Mouse (Mus musculus) left cerebral cortex, postnatal 14 days (tissue): ENCODE results near the gene 3110009E18Rik. TPM values are rescaled to one million over a fixed set of nuclear protein-coding genes. Genes with fewer than 3 reads are reported as not detected.

Experiments
- DNase-seq, 2 experiments: peaks; one replicate each; pipeline ENCODE4 v3.0.0; 2021 to 2022; ENCODE audit warnings: low spot score in 2 of 2, mixed read lengths in 1 of 2
- intact Hi-C: fragments of 180-260 bp; cut with DNase I; formaldehyde crosslinking; loops from one replicate; pipeline ENCODE4 v1.15.1; 2025
- total RNA-seq, 2 experiments: library from RNA; stranded (reverse); gene quantifications; 2 replicates each; pipeline ENCODE4 v1.2.3; 2021

Gene 3110009E18Rik
- total RNA-seq, 2 experiments from 2014 or later = 4.8 to 8.8 TPM

DNA sequence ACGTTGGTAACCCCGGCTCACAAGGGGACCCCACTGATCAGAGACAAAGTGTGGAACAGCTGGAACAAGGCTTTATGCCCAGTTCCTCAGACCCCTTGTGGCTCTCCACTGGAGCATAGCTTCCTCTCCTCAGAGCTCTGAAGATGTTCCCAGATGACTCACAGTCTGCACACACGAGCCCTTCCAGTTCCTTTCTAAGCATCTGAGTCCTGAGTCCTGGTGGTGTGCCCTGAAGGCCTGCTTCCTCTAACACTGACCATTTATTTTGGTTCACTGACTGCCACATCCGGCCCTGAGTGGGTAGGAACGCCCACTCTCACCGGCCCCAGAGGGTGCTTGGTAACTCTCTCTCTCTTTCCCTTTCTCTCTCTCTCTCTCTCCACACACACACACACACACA, 21.5 kb upstream of the 3110009E18Rik start:
- intact Hi-C loops = loop anchor here (2.0 kb wide), 1 partner anchor 47 kb away; no protein-coding TSS in a partner anchor
- peak in 1 of 2 experiments; percentile 53 for DNase-seq

DNA sequence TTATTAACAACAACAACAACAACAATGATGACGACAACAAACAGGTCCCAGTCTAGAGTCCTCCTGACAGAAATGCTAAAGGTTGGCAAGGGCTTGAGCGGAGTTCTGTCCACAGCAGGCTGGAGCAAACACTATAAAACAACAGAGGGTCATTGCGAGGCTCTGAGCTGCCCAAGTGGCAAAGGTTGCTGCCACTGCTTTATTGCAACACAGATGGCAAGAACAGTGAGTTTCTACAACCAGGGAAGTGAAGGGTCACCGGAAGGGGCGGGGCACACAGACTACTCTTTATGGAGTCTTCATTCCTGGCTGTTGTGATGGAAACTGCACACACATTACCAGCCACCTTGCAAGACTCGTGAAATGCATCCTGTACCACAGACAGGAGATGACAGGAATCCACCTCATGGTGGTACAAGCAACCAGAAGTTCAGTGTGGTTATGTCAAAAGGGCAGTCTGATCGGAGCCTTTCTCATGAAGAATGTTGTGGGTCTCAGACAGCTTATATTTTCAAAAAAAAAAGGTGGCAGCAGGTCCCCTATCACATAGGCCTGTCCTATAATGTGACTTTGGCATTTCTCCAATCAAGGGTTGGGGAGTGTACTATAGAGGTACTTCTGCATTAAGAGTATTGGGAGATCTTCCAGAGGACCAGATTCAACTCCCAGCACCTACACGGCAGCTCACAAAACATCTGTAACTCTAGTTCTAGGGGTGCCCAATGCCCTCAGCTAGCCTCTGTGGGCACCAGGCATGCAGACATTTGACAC, 20.3 kb upstream of the 3110009E18Rik start:
- intact Hi-C loops = no loop called here
- DNase-seq = no peak

DNA sequence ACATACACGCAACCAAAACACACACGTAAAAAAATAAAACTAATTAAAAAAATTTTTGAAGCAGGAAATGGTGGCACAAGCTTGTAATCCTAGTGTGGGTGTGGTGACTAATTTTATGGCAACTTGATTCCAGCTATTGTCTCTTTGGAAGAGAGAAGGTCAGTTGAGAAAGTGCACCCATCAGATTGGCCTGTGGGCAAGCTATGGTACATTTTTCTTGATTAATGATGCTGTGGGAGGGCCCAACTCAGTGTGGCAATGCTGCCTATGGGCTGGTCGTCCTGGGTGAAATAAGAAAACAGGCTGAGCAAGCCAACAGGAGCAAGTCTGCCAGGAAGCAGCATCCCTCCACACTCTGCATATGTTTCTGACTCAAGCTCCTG, 19.8 kb upstream of the 3110009E18Rik start:
- intact Hi-C loops = no loop called here

DNA sequence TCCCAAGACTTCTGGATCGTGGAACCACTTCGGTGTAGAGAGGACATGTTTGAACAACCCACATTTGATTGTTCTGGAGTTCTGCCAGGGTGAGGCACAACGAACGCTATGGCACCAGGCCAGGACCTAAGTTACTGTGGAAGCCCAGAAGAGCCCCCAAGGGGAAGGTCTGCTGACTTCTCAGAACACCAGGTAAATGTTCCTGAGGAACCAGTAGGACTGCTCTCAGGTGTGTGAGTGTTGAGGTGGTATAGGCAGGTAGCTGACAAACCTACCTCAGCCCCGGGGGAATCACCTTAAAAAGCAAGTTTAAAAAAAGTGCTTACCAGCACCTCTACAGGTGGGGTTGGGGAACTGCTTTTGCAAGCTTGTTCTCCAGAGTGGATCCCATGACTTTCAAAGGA, 15.4 kb upstream of the 3110009E18Rik start:
- DNase-seq = no peak
- intact Hi-C loops = no loop called here

More for the DNA sequence above, 19.8 kb upstream of the 3110009E18Rik start:
- DNase-seq = no peak

DNA sequence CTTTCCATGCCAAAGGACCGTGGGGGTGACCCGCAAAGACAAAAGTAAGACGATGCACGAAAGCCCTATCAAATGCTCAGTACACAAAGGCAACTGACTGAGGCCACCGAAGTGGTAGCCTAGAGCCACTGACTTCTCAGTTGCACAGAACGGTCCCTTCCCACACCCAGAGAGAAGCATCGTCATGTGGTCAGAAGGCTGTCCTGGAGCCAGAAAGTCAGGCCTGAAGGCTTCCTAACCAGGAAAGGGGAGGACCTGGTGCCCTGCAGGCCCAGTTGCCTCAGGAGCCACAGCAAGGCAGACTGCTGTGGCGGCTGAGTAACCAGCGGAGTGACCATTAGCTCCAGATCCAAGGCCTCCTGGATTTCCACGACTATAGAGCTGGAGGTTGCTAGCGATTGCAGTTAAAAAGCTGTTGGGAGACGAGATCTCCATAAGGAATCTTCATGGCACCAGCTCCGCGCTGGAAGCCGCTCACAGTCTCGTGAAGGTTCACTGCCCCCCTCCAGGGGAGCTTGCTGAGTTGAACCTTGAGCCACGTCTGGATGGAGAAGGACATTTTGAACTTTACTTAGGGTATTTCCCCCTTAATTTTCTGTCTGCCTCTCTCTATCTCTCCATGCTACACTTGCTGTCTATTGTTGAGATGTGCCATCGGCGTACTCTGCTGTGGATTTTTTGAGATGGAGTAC, 11.1 kb upstream of the 3110009E18Rik start:
- no peak for DNase-seq
- intact Hi-C loops = no loop called here

DNA sequence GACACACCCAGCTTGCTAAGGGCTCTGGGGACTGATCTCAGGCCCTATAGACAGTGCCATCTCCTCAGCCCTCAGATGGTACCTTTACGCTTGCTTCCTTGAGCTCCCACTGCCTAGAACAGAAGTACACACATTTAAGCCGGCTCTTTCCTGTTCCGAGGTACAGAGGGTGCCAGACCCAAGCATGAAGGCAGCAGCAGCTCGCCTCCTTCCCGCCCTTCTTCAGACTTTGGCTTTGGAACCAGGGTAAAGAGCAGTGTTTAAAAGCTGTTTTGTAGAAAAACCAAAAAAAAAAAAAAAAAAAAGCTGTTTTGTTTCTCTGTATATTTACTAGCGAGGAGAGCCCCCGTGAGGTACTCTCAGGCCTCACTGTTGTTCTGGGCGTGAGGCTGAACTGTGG, 9.2 kb upstream of the 3110009E18Rik start:
- no peak for DNase-seq
- intact Hi-C loops = no loop called here

DNA sequence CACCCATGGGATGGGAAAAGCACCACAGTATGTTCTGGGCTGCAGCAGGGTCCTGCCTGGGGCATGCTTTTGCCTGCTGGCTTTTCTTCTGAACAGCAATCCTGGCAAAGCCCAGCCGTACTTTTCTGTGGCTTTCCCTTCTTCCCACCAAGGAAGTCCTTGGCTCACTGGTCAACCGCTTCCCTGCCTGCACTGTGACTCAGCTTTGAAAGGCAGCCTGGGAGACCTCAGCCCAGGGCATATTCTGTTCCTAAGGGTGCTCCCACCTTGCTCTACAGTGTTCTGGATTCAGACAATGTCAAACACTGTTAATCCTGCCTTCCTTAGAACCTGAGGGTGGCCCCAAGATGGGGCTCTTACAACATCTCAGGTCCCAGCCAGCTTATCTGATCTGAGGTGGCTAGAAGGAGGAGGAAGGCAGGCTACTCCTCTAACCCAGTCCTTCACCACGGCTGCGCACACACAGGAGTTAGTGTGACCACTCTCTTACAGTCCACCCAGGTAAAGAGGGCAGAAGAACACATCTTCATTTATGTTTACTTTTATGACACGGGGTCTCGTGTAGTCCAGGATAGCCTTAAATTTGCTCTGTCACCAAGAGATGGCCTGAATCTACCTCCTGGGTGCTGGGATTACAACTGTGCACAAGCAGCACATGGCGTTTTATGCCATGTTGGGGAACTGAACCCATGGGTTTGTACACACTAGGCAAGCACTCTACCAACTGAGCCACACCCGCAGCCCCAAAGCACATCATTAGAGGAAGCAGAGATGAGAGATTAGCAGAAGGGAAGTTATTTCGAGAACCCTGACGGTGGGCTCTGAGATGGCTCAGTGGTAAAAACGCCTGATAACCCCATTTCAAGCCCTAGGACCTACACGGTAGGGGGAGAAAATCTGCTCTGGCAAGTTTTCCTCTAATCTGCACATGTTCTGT, 8.5 kb upstream of the 3110009E18Rik start:
- intact Hi-C loops = no loop called here
- no peak for DNase-seq

DNA sequence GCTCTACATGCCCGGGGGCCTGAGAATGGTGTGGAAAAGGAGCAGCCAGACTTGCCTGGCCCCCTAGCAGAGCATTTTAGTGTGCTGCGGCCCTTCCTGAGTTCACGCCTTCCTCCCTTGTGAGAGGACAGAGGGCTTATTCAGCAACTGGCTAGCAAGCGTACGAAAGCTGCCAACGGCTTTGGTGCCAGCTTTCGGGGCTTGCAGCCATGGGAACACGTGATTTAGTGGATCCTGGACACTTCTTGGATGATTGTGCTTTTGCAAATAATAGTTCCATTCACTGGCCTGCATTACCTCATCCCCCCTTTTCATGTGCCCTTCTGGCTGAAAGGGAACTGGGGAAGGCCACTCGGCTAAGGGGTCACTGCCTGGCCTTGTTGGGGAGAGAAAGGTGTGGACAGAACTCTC, 5.3 kb upstream of the 3110009E18Rik start:
- peak; percentile 73 to 87 for DNase-seq
- intact Hi-C loops = no loop called here

DNA sequence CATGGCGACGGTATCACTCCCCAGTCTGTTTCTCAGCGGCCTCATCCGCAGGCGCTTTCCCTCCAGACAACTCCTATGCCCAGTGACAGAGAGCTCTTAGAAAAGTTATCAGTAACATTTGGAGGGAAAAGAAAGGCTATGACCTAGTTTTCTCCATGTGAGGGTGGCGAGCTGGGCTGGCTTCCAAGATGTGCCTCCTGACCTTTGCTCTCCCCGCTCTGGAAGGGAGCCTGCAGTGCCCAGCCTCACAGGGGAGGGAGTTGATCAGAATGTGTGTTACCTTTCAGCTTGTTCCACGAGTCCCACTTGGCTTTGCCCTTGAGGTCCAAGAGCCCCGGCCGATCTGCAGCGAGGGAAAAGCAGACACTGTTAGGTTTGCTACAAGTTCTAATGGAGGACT, 4.9 kb upstream of the 3110009E18Rik start:
- intact Hi-C loops = no loop called here
- no peak for DNase-seq

DNA sequence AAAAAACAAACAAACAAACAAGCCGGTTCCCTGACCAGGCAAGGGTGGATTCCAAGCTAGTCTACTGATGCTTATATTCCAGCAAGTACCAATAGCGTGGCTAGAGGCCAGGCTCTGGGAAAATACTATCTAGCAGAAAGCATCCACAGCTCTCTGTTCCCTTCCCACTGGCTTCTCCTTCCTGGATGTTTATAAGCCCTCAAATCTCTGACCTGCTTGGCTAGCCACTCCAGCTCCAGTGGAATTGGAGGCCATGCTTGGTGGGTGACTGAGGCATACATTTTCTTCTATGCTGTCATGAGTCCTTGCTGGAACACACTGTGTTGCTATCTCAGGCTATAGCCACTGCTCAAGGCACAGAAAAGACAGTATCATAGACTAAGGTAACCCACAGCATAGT, 2.1 kb upstream of the 3110009E18Rik start:
- intact Hi-C loops = no loop called here
- no peak for DNase-seq

DNA sequence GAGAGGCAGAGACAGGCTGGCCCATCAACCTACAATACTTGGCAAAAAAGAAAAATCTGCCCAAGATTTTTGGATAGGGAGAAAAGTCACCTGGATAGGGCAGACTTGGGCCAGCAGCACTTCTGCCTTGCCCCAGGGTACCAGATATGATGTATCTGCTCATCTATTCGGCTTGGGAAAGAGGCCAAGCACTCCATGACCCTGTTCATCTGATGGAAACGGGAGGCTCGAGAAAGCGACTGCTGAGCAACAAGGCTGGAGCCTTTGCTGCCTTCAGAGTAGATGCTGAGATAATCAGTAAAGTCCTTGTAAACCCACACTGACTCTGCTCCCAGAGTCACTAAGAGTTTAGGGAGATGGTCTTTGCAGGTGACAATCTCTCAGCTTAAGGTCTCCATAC, 1.6 kb upstream of the 3110009E18Rik start:
- no peak for DNase-seq

DNA sequence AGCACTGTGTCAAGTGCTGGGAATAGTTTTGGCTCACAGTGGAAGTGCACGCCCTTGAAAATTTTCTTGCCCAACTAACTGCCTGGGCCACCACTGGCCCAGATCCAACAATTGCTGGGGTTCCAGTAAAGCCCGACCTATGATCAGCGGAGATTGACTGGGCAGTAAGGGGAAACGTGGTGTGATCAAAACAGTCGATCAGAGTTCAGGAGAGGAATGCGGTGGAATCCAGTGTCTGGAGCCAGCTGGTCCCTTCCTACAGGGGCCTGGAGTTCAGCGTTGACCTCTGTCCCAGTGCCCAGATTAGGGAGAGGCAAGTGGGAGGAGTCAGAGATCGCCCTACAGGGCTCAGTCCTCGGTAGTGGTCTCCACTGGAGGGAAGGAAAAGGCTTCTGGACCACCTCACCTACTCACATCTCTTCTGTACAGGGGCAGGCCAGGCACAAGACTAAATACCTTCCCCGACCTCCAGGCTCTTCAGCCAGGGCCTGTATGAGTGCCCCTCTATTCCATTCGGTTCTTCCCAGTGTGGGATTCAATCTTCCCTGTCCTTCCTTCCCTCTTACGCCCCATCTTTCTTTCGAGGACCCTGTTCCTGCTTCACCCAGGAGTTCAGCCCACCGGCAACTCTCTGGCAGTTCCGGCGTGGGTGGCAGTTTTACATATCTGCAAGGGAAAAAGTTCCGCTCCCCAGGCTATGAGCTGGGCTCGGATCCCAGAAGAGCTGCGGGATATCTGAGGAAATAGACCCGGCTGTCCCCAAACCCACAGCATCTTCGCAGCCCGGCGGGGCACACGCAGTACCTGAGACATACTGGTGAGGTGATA, 632 bp upstream of the 3110009E18Rik start:
- DNase-seq = no peak
- intact Hi-C loops = no loop called here

More for the DNA sequence above, 1.6 kb upstream of the 3110009E18Rik start:
- intact Hi-C loops = no loop called here

DNA sequence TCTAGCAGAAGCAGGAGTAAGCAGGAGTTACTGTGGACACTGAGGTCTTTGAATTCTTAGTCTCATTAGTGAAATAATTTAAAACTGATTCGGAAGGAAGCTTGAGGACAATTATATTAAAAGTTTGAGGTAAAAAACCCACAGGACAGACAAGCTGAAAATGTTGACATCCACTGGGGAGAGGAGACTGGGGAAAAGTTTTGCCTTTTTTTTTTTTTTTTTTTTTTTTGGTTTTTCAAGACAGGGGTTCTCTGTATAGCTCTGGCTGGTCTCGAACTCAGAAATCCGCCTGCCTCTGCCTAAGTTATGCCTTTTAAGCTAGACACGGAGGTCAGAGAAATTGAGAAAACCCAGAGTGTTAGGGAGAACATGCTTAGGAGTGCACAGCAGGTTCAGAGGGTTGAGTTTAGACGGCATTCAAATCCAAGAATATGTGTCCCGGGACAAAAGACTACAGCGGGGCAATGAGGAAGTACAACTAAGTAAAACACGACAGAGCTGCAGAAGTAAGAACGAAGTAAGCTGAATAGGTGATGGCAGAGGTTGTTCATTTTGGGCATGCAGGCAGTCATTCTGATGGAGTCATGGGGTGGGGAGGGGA, 1.0 kb downstream of the 3110009E18Rik start:
- DNase-seq = no peak
- intact Hi-C loops = no loop called here

DNA sequence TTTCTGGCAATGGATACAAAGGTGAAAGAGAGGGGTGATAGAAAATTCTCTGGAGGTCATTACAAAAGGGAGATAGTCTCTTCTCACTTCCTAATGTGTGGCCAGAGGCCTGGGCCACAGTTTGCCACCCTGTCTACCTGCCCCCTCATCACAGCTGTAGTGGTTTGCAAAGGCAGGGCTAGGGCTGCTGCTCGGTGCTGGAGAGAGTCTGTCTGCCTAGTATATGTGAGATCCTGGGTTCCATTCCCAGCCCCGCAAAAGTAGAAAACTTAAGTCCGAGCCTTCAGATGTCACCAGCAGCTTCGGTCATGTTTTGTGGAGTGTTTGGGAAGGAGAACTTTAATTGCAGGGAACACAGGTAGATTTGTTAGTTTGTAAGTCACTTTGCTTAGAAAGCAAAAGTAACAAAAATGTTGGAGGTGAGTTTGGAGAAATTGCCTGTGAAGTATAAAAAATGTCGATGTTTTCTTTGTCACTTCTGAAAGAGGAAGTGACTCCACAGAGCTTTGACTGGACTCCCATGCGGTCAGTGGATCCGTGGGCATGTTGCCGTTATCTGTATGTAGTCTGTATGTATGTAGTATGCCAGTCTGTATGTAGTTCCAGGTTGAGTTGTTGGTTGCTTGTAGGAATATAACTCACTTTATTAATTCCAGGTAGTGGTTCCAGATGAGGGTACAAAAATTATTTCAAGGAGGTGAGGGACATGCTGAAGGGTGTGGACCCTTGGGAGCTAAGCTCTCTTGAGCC, 1.8 kb downstream of the 3110009E18Rik start:
- intact Hi-C loops = no loop called here
- DNase-seq = no peak

DNA sequence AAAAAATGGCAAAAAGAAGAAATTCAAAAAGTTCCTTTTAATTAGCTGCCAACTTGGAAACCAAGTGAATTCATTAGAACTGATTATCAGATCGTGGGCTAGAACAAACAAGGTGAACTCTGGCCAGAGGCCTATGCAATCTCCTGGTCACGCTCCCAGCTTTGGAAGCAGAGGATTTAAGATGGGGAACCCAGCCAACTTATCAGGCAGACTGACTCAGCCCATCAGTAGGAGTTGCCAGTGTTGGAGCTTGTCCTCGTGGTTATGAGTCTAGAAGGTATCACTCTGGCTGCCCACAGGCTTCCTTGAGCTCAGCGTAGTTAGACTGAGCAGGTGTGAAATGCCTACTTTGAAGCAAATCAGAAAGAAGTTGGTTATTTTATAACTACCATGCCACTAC, 3.9 kb downstream of the 3110009E18Rik start:
- no peak for DNase-seq
- intact Hi-C loops = no loop called here

DNA sequence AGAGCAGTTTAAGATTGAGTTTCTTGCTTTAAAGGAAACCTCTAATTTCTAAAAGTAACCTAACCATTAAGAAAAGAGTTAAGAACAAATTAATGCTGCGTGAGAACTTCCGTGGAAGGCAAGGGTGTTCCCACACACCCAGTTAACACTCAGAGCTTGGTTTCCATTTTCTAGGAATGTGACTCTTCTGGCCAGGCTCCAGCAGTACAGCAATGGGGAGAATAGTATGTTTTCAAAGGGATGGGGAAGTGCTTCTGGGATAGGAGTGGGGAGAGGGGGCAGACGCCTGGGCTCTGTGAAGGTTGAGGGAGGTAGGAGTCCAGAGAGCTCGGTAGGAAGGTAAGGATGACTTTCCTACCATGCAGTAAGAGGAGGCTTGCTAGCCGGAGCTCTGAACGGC, 4.5 kb downstream of the 3110009E18Rik start:
- intact Hi-C loops = no loop called here
- no peak for DNase-seq

DNA sequence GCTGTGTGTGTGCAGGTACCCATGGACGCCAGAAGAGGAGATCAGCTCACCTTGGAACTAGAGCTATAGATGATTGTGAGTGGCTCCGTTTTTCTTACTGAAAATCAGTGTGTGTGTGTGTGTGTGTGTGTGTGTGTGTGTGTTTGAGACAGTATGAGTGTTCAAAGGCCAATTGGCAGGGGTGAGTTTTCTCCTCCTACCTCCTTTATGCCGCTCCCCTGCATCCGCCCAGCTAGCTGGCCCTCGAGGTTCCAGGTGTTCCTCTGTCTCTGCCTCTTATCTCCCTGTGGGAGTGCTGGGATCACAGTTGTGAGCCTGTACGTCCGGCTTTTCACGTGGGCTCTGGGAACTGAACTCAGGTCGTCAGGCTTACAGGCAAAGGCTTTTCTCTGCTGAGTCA, 5.3 kb downstream of the 3110009E18Rik start:
- DNase-seq = no peak
- intact Hi-C loops = no loop called here

DNA sequence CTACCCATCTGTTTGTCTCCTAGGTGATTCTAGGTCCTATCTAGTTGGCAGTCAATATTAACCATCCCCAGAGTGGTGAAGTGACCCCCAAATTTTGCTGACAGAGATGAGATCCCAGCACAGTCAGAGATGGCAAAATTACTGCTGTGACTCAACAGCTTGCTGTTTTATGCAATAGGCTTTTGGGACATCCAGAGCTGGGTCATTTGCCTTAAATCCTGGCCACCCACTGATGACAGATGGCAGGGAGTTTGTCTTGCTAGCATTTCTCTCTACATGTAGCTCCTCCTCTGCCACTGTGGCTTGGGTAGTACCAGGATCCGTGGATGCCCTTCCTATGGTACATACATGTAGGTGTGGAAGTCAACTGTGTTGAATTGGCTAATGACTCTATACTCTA, 11.4 kb downstream of the 3110009E18Rik start:
- intact Hi-C loops = no loop called here
- no peak for DNase-seq
